Mouse (Mus musculus): ENCODE data around the gene Mff. TPM values are rescaled to one million over a fixed set of nuclear protein-coding genes. Genes with fewer than 3 reads are reported as not detected.
A peak's percentile ranks its signal among the peaks of the same experiment; 100 is the strongest.

Mff gene
- total RNA-seq, 2 experiments from 2014 or later = 262 to 266 TPM

- no peak for DNase-seq (ENCODE audit: low spot score in 2 of 2)
Observed at GRCm38 (mm10) chr1:82768269-82768668, 43.6 kb downstream of the Mff start, which contains the start of gene Tm4sf20. Gene Tm4sf20 (minus strand): TSS chr1:82768461.

GRCm38 (mm10) chr1:82771022-82771586, 46.4 kb downstream of the Mff start, which contains the start of gene Gm47791:
Gene Gm47791 (minus strand): TSS chr1:82771243.
- DNase-seq (ENCODE audit: low spot score in 2 of 2) = no peak

GRCm38 (mm10) chr1:82772428-82772827, 47.7 kb downstream of the Mff start:
- no peak for DNase-seq (ENCODE audit: low spot score in 2 of 2)

GRCm38 (mm10) chr1:82773208-82773607, 48.5 kb downstream of the Mff start:
- no peak for DNase-seq (ENCODE audit: low spot score in 2 of 2)

GRCm38 (mm10) chr1:82775293-82775692, 50.6 kb downstream of the Mff start:
- DNase-seq (ENCODE audit: low spot score in 2 of 2) = no peak

GRCm38 (mm10) chr1:82779388-82779966, 54.8 kb downstream of the Mff start:
- DNase-seq (ENCODE audit: low spot score in 2 of 2) = no peak

- DNase-seq (ENCODE audit: low spot score in 2 of 2) = no peak
Observed at GRCm38 (mm10) chr1:82783559-82783958, 58.9 kb downstream of the Mff start.

- no peak for DNase-seq (ENCODE audit: low spot score in 2 of 2)
Observed at GRCm38 (mm10) chr1:82785546-82785945, 60.9 kb downstream of the Mff start.

- peak; percentile 57 to 58 for DNase-seq (ENCODE audit: low spot score in 2 of 2)
Observed at GRCm38 (mm10) chr1:82787414-82787813, 62.7 kb downstream of the Mff start.

- DNase-seq (ENCODE audit: low spot score in 2 of 2) = no peak
Observed at GRCm38 (mm10) chr1:82788070-82788469, 63.4 kb downstream of the Mff start.

GRCm38 (mm10) chr1:82791105-82791504, 66.4 kb downstream of the Mff start:
- no peak for DNase-seq (ENCODE audit: low spot score in 2 of 2)

GRCm38 (mm10) chr1:82792238-82792637, 67.5 kb downstream of the Mff start:
- DNase-seq (ENCODE audit: low spot score in 2 of 2) = no peak

GRCm38 (mm10) chr1:82793110-82793509, 68.4 kb downstream of the Mff start:
- no peak for DNase-seq (ENCODE audit: low spot score in 2 of 2)

- DNase-seq (ENCODE audit: low spot score in 2 of 2) = peak; percentile 19 to 51
Observed at GRCm38 (mm10) chr1:82793986-82794385, 69.3 kb downstream of the Mff start.

GRCm38 (mm10) chr1:82795211-82795610, 70.5 kb downstream of the Mff start:
- no peak for DNase-seq (ENCODE audit: low spot score in 2 of 2)

GRCm38 (mm10) chr1:82795702-82796443, 71.2 kb downstream of the Mff start:
- peak in 1 of 2 experiments; percentile 5 for DNase-seq (ENCODE audit: low spot score in 2 of 2)

GRCm38 (mm10) chr1:82797088-82797487, 72.4 kb downstream of the Mff start:
- DNase-seq (ENCODE audit: low spot score in 2 of 2) = no peak

GRCm38 (mm10) chr1:82798304-82798703, 73.6 kb downstream of the Mff start:
- DNase-seq (ENCODE audit: low spot score in 2 of 2) = no peak

- DNase-seq (ENCODE audit: low spot score in 2 of 2) = no peak
Observed at GRCm38 (mm10) chr1:82798922-82799321, 74.2 kb downstream of the Mff start.

GRCm38 (mm10) chr1:82801105-82801783, 76.6 kb downstream of the Mff start:
- peak in 1 of 2 experiments; percentile 4 for DNase-seq (ENCODE audit: low spot score in 2 of 2)

All from left cerebral cortex, adult 18-20 months (tissue).